Mouse (Mus musculus) heart, postnatal 36 days (tissue): Measurements from ENCODE around the gene Olfr1477. TPM values are rescaled to one million over a fixed set of nuclear protein-coding genes. Genes with fewer than 3 reads are reported as not detected.
"Not testable (repeated sequence)": the region's sequence is repeated elsewhere in the genome, so short reads cannot be mapped to it uniquely, and the experiment has no call there.

Experiments
- DNase-seq, 2 experiments: peaks; one replicate each; pipeline ENCODE4 v3.0.0; 2021 to 2022
- intact Hi-C: fragments of 180-260 bp; cut with DNase I; formaldehyde crosslinking; loops from one replicate; pipeline ENCODE4 v1.15.1; 2025
- total RNA-seq, 2 experiments: library from RNA; stranded (reverse); gene quantifications; 2 replicates each; pipeline ENCODE4 v1.2.3; 2021

Gene Olfr1477
- total RNA-seq, result not detected

DNA sequence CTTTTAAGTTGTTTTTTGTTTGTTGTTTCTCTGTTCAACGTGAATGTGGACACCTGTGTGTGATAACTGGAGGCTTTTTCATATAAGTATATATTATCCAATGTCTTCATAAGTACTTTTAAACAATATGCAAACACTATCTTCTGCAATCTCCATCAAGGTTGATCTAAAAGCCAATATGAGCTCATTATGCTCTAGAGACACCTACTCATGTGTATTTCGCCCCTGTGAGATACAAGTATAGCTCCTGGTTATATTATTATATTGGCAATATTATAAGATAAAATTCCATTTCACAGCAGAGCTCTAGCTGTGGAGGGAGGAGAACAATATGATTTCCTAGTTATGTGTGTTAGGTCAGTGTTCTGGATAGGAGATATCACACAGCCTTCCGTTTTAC, at the start of gene Olfr1477:
Olfr1477 (plus strand) TSS at position 301 of the 400 bp plus-strand sequence.
- DNase-seq, result no peak
- intact Hi-C loops, result no loop called here

DNA sequence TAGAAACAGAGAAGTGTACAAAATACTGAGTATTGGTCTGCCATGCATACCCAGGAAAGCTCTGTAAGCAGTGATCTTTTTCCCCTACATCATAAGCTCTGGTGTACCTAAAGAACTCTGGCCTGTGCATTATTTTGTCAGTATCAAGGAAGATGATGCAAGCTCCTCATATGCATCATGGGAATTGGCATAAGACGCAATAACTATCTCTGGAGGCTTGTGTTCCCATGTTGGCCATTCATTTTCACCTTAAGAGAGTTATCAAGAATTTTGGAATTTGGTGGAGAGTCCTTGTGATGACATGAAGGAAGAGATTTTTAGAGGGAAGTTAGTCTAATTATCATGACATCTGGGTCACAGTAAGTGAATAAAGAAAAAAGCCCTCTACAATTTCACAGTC, 44.4 kb upstream of the Olfr1477 start, which contains the start of gene Olfr1472:
Olfr1472 (minus strand) TSS at position 101 of the 400 bp plus-strand sequence.
- no peak for DNase-seq
- intact Hi-C loops, result no loop called here

GRCm38 (mm10) chr19:13469265-13469664, 31.1 kb upstream of the Olfr1477 start, which contains the start of gene Olfr1474:
TSS of gene Olfr1474 (plus strand) at chr19:13469565.
- DNase-seq, intact Hi-C loops: not testable (repeated sequence)

DNA sequence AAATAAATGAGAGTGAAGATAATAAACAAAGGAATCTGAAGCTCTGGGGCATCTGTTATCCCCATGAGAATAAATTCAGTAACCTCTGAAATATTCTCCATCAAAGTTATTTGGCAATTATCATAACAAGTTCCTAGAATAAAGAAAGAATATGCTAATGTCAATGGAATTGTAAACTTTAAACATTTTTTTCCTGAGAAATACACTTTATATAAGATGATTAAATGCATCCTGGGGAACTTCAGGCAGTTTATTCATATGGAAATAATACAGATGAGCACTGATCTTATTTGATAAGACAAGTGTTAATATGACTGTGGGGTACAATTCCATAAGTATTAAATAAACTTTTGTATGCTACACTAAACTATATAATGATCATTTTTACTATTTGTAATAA, 20.2 kb upstream of the Olfr1477 start, which contains the start of gene Olfr1475:
Olfr1475 (minus strand) TSS at position 101 of the 400 bp plus-strand sequence.
- no peak for DNase-seq
- intact Hi-C loops, result no loop called here

GRCm38 (mm10) chr19:13527613-13528012, 27.3 kb downstream of the Olfr1477 start, which contains the start of gene Olfr1480:
TSS of gene Olfr1480 (plus strand) at chr19:13527913.
- DNase-seq, result no peak
- intact Hi-C loops, result no loop called here

Other genes with a start within 250 kb of the Olfr1477 start
- gene Olfr1465, start 185.0 kb upstream of the Olfr1477 start, total RNA-seq, result not detected
- not detected for gene Olfr1466, start 161.7 kb upstream of the Olfr1477 start, total RNA-seq
- gene Olfr1467, start 138.3 kb upstream of the Olfr1477 start, total RNA-seq, result not detected
- gene Olfr1469, start 92.7 kb upstream of the Olfr1477 start, total RNA-seq, result not detected
- gene Olfr1471, start 57.1 kb upstream of the Olfr1477 start, total RNA-seq, result not detected
- not detected for gene Olfr1472, start 44.5 kb upstream of the Olfr1477 start, total RNA-seq
- gene Olfr1474, start 31.0 kb upstream of the Olfr1477 start, total RNA-seq, result not detected
- not detected for gene Olfr1475, start 20.4 kb upstream of the Olfr1477 start, total RNA-seq
- not detected for gene Olfr1480, start 27.4 kb downstream of the Olfr1477 start, total RNA-seq
- not detected for gene Olfr1484, start 83.0 kb downstream of the Olfr1477 start, total RNA-seq
- not detected for gene Olfr1487, start 116.8 kb downstream of the Olfr1477 start, total RNA-seq
- not detected for gene Olfr1489, start 131.1 kb downstream of the Olfr1477 start, total RNA-seq
- not detected for gene Olfr1490, start 150.5 kb downstream of the Olfr1477 start, total RNA-seq
- not detected for gene Olfr1491, start 196.7 kb downstream of the Olfr1477 start, total RNA-seq
- not detected for gene Olfr1493-ps1, start 222.7 kb downstream of the Olfr1477 start, total RNA-seq
- gene Olfr1494, start 239.2 kb downstream of the Olfr1477 start, total RNA-seq, result not detected